Mouse (Mus musculus) liver, postnatal 0 days (tissue): Measurements from ENCODE around the gene Olfr1342. TPM values are rescaled to one million over a fixed set of nuclear protein-coding genes. Genes with fewer than 3 reads are reported as not detected.

Experiments
- ATAC-seq: fragments of 200-750 bp; cut with Nextera tagmentation; 2 replicates; pipeline ENCODE4 v1.8.0; 2017; ENCODE audit warnings: mild to moderate bottlenecking, moderate library complexity
- DNase-seq: peaks from one replicate; pipeline ENCODE4 v3.0.0-alpha.2; 2016
- H3K27ac ChIP-seq: fragments of 300-500 bp; sonication (generic); 2 replicates; pipeline ENCODE4 v1.5.1; 2014; ENCODE audit warnings: antibody characterized with exemption, moderate library complexity, mild to moderate bottlenecking, low read depth
- H3K27me3 ChIP-seq: fragments of 300-500 bp; sonication (generic); 2 replicates; pipeline ENCODE4 v1.6.1; 2014; ENCODE audit warnings: low read length, control low read depth, mixed read lengths; ENCODE audit not compliant: insufficient read depth
- H3K36me3 ChIP-seq: fragments of 300-500 bp; sonication (generic); replicated peaks from 2 replicates; pipeline ENCODE4 v1.6.1; 2014; ENCODE audit warnings: mild to moderate bottlenecking, control low read depth, low read length, moderate library complexity, mixed read lengths; ENCODE audit not compliant: insufficient read depth
- H3K4me1 ChIP-seq: fragments of 300-500 bp; sonication (generic); 2 replicates; pipeline ENCODE4 v1.6.1; 2014; ENCODE audit warnings: antibody characterized with exemption, mild to moderate bottlenecking, control low read depth; ENCODE audit not compliant: insufficient read depth
- H3K4me2 ChIP-seq: fragments of 300-500 bp; sonication (generic); 2 replicates; pipeline ENCODE4 v1.6.1; 2014; ENCODE audit warnings: low read depth, mild to moderate bottlenecking, low read length, moderate library complexity, mixed read lengths
- H3K4me3 ChIP-seq: fragments of 300-500 bp; sonication (generic); 2 replicates; pipeline ENCODE4 v1.5.1; 2014; ENCODE audit warnings: low read depth, low read length
- H3K9ac ChIP-seq: fragments of 300-500 bp; sonication (generic); replicated peaks from 2 replicates; pipeline ENCODE4 v1.6.1; 2014; ENCODE audit warnings: mild to moderate bottlenecking, moderate library complexity
- H3K9me3 ChIP-seq: fragments of 300-500 bp; sonication (generic); 2 replicates; pipeline ENCODE4 v1.6.1; 2016; ENCODE audit warnings: mild to moderate bottlenecking, control low read depth, low read length, mixed read lengths
- CTCF ChIP-seq: sonication (generic); IDR thresholded peaks from 2 replicates; pipeline ENCODE4 v1.5.1; 2016; ENCODE audit warnings: antibody characterized with exemption, low read depth
- EP300 ChIP-seq: IDR thresholded peaks from 2 replicates; pipeline ENCODE4 v1.6.1; 2016; ENCODE audit warnings: antibody characterized with exemption, low read depth, mild to moderate bottlenecking
- WGBS: fragments of 180-500 bp; shearing (Covaris S2); extraction: QIAGEN DNeasy Blood & Tissue Kit; methylation state at CpG from one replicate; pipeline ENCODE4 v1.1.7; 2014; ENCODE audit not compliant: insufficient replicate concordance; 5-methylcytosine and 5-hydroxymethylcytosine counted together
- polyA plus RNA-seq: library from polyadenylated mRNA; unstranded; fragments of >200 nt; fragmentation: Nextera tagmentation; extraction: Ambion mirVana; gene quantifications from 2 replicates; pipeline ENCODE4 v1.2.1, GENCODE M21; 2015

The Olfr1342 gene
- polyA plus RNA-seq, 1 experiment from 2014 or later: not detected

DNA sequence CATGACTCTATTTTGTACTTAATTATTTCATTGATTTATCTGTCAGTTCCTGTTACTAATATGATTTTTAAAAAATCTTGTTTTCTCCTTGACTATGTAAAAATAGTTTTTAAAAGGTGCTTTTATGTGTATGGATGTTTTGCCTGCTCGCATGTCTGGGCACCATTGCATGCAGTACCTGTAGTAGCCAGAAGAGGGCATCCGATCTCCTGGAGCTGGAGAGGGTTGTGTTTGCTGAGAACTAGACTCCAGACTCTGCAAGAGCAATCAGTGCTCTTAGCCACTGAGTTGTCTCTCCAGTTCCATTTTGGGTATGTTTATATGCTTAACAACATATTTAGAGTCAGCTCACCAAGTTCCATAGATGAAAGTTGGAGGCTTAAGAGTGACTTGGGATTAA, 47.3 kb downstream of the Olfr1342 start:
- H3K4me1 ChIP-seq: no peaks in the 10 kb centered on the region
- no peak overlapping the region for H3K4me3 ChIP-seq
- 2% methylated on average over 2 of the region's 2 CpGs for WGBS
- no peak for TF ChIP-seq EP300
- TF ChIP-seq CTCF: peak; percentile 88
- ATAC-seq: no peak
- peak; percentile 75 for DNase-seq
- no peak overlapping the region for H3K27ac ChIP-seq
- H3K27me3 ChIP-seq: no peaks in the 10 kb centered on the region
- H3K9ac ChIP-seq: no peak overlapping the region
- H3K9me3 ChIP-seq: no peaks in the 10 kb centered on the region
- no peak overlapping the region for H3K4me2 ChIP-seq
- no peaks in the 10 kb centered on the region for H3K36me3 ChIP-seq

DNA sequence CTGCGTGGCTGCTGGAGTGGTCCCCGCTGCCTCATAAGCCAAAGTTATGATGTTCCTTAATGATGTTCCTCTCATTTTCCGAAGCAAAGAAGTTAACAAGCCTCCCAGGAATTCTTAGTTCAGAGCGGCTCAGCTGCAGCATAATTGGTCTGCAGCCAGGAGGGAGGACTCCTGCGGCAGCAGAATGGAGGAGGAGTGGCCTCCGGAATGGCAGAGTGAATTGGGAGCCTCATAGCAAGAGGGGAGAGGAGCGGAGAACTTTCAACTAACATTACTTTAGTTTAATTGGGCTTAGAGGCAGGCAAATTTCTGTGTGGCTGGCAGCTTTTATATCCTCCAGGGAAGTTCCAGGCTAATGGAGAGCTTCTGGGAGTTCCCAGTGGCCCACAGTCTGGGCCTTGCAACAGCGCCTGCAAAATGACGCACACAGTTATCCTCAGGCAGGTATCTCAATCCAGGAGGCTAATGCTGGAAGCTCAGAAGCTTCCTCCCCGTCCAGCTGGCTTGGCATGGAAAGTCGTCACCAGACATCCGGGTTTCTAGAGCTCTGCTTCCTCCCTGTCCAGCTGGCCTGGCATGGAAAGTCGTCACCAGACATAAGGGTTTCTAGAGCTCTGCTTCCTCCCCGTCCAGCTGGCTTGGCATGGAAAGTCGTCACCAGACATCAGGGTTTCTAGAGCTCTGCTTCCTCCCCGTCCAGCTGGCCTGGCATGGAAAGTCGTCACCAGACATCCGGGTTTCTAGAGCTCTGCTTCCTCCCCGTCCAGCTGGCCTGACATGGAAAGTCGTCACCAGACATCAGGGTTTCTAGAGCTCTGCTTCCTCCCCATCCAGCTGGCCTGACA, 50.0 kb downstream of the Olfr1342 start:
- no peak overlapping the region for H3K4me3 ChIP-seq
- no peak overlapping the region for H3K27ac ChIP-seq
- ATAC-seq (no peak), DNase-seq (no peak)
- H3K27me3 ChIP-seq: no peaks in the 10 kb centered on the region
- H3K36me3 ChIP-seq: no peaks in the 10 kb centered on the region
- TF ChIP-seq EP300 (no peak), CTCF (no peak)
- H3K9ac ChIP-seq: no peak overlapping the region
- no peaks in the 10 kb centered on the region for H3K4me1 ChIP-seq
- no peaks in the 10 kb centered on the region for H3K9me3 ChIP-seq
- no peak overlapping the region for H3K4me2 ChIP-seq
- WGBS: 39% methylated on average over 20 of the region's 20 CpGs

Other genes with a start within 250 kb of the Olfr1342 start
- gene Mpl, start 235.2 kb downstream of the Olfr1342 start, polyA plus RNA-seq: 9.0 and 9.3 TPM in 2 replicates
- 7.1 and 8.2 TPM in 2 replicates for gene Tie1, start 202.7 kb downstream of the Olfr1342 start, polyA plus RNA-seq
- 16.2 and 18.8 TPM in 2 replicates for gene 2610528J11Rik, start 165.8 kb downstream of the Olfr1342 start, polyA plus RNA-seq
- gene Tmem125, start 148.7 kb downstream of the Olfr1342 start, polyA plus RNA-seq: 3.7 and 4.4 TPM in 2 replicates
- 0.36 and 0.42 TPM in 2 replicates for gene Cfap57, start 72.0 kb downstream of the Olfr1342 start, polyA plus RNA-seq
- 61.0 and 62.0 TPM in 2 replicates for gene Ebna1bp2, start 72.0 kb downstream of the Olfr1342 start, polyA plus RNA-seq
- gene Olfr62, start 33.8 kb downstream of the Olfr1342 start, polyA plus RNA-seq: not detected in 2 replicates
- gene Olfr1341, start 10.8 kb upstream of the Olfr1342 start, polyA plus RNA-seq: not detected in 2 replicates
- not detected in 2 replicates for gene Olfr1340, start 27.4 kb upstream of the Olfr1342 start, polyA plus RNA-seq
- not detected in 2 replicates for gene Olfr1339, start 39.4 kb upstream of the Olfr1342 start, polyA plus RNA-seq
- gene Olfr1338, start 66.0 kb upstream of the Olfr1342 start, polyA plus RNA-seq: not detected in 2 replicates
- gene Olfr1337, start 89.8 kb upstream of the Olfr1342 start, polyA plus RNA-seq: not detected in 2 replicates
- not detected in 2 replicates for gene Olfr1335, start 117.2 kb upstream of the Olfr1342 start, polyA plus RNA-seq
- not detected in 2 replicates for gene Olfr1333, start 143.5 kb upstream of the Olfr1342 start, polyA plus RNA-seq
- not detected in 2 replicates for gene Olfr1331, start 171.9 kb upstream of the Olfr1342 start, polyA plus RNA-seq
- gene Olfr1330, start 195.8 kb upstream of the Olfr1342 start, polyA plus RNA-seq: not detected in 2 replicates
- gene Olfr1329, start 224.7 kb upstream of the Olfr1342 start, polyA plus RNA-seq: not detected in 2 replicates
- gene Olfr1328, start 245.9 kb upstream of the Olfr1342 start, polyA plus RNA-seq: not detected in 2 replicates